Mouse (Mus musculus): Measurements from ENCODE around the gene Myl6b.
"Not testable (repeated sequence)": the region's sequence is repeated elsewhere in the genome, so short reads cannot be mapped to it uniquely, and the experiment has no call there.

The Myl6b gene

GRCm38 (mm10) chr10:128518833-128519232 lies 20.3 kb upstream of the Myl6b start:
- DNase-seq (ENCODE audit: low spot score in 2 of 2) = peak; percentile 29 to 48

GRCm38 (mm10) chr10:128516677-128517076 lies 18.2 kb upstream of the Myl6b start:
- no peak for DNase-seq (ENCODE audit: low spot score in 2 of 2)

- DNase-seq (ENCODE audit: low spot score in 2 of 2) = no peak
These were observed 17.5 kb upstream of the Myl6b start for GRCm38 (mm10) chr10:128516029-128516428.

- DNase-seq (ENCODE audit: low spot score in 2 of 2) = no peak
These were observed 16.6 kb upstream of the Myl6b start for GRCm38 (mm10) chr10:128515044-128515443.

GRCm38 (mm10) chr10:128511761-128512160 lies 13.3 kb upstream of the Myl6b start:
- DNase-seq (ENCODE audit: low spot score in 2 of 2) = no peak

GRCm38 (mm10) chr10:128511189-128511588 lies 12.7 kb upstream of the Myl6b start:
- DNase-seq (ENCODE audit: low spot score in 2 of 2) = no peak

GRCm38 (mm10) chr10:128510301-128510700 lies 11.8 kb upstream of the Myl6b start:
- DNase-seq (ENCODE audit: low spot score in 2 of 2) = no peak

GRCm38 (mm10) chr10:128509831-128510230 lies 11.3 kb upstream of the Myl6b start:
- DNase-seq (ENCODE audit: low spot score in 2 of 2) = no peak

GRCm38 (mm10) chr10:128509203-128509602 lies 10.7 kb upstream of the Myl6b start:
- DNase-seq (ENCODE audit: low spot score in 2 of 2) = no peak

- DNase-seq (ENCODE audit: low spot score in 2 of 2) = no peak
These were observed 9.8 kb upstream of the Myl6b start for GRCm38 (mm10) chr10:128508260-128508659.

- DNase-seq (ENCODE audit: low spot score in 2 of 2) = no peak
These were observed 7.5 kb upstream of the Myl6b start for GRCm38 (mm10) chr10:128505974-128506373.

GRCm38 (mm10) chr10:128505371-128505667 lies 6.8 kb upstream of the Myl6b start:
- DNase-seq (ENCODE audit: low spot score in 2 of 2) = not testable (repeated sequence)

GRCm38 (mm10) chr10:128504641-128505370 lies 6.3 kb upstream of the Myl6b start:
- DNase-seq (ENCODE audit: low spot score in 2 of 2) = no peak

- DNase-seq (ENCODE audit: low spot score in 2 of 2) = no peak
These were observed 5.5 kb upstream of the Myl6b start for GRCm38 (mm10) chr10:128504012-128504411.

GRCm38 (mm10) chr10:128503532-128503931 lies 5.0 kb upstream of the Myl6b start:
- no peak for DNase-seq (ENCODE audit: low spot score in 2 of 2)

GRCm38 (mm10) chr10:128502341-128502740 lies 3.9 kb upstream of the Myl6b start:
- DNase-seq (ENCODE audit: low spot score in 2 of 2) = no peak

GRCm38 (mm10) chr10:128499116-128499671 lies 709 bp upstream of the Myl6b start:
- DNase-seq (ENCODE audit: low spot score in 2 of 2) = peak; percentile 55 to 70

GRCm38 (mm10) chr10:128497134-128497737 lies 1.2 kb downstream of the Myl6b start:
- DNase-seq (ENCODE audit: low spot score in 2 of 2) = no peak

GRCm38 (mm10) chr10:128496509-128497077 lies 1.9 kb downstream of the Myl6b start:
- no peak for DNase-seq (ENCODE audit: low spot score in 2 of 2)

- DNase-seq (ENCODE audit: low spot score in 2 of 2) = no peak
These were observed 2.6 kb downstream of the Myl6b start for GRCm38 (mm10) chr10:128495903-128496302.

- no peak for DNase-seq (ENCODE audit: low spot score in 2 of 2)
These were observed 3.2 kb downstream of the Myl6b start for GRCm38 (mm10) chr10:128495270-128495669.

- DNase-seq (ENCODE audit: low spot score in 2 of 2) = no peak
These were observed 3.7 kb downstream of the Myl6b start for GRCm38 (mm10) chr10:128494667-128495245.

Data from frontal cortex, postnatal 36 days (tissue).